In the genomic region with DNA sequence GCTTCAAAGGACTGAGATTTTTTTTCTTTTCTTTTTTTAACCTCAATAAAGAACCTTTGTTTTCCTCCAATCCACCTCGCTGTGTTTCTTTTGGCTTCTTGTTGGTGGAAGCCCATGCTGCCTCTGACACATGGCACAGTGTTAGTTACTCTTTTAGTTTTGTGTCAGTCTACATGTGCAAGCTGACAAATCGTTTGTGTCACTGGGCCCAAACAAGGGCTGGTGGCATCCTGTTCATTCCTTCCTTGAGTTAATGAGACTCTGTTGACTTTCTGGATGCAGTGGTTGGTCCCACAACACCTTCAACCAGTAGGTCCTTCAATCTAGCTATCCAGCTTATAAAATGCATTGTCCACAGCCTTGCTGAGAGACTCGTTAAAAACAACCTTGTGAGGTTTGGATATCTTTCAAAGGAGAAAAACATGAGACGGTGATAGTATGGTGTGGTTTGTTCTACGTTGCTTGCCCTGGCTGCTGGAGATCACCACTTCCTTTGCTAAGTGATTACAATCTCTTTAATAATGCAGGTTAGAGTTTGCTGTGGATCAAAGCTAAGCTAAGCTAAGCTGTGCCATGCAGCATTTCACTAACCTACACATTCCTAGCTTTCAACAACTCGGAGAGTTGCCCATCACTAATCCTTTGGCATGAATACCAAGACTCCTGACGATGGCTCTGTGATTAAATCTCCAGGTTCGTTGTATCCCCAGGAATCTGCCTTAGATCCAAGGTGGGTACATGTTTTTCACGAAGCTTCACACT, we compare ENCODE assay signal across 18 mouse cellular contexts.
"Had no signal": no experiment of that assay in that cellular context is flagged by ENCODE, and none has a peak within 500 bp of the region (broad histone marks: within the 10 kb centered on the region; RNA-seq: fewer than 3 reads in every experiment).

No protein-coding gene starts in this region.

- H3K4me3 ChIP-seq: layer of hippocampus, adult 2 months; liver, embryonic 13.5 days; midbrain, embryonic 12.5 days; midbrain, embryonic 15.5 days; neural tube, embryonic 13.5 days; stomach, embryonic 15.5 days had no signal

- DNase-seq: kidney, adult 9 months; kidney, postnatal 25 days; layer of hippocampus, adult 9-11 months; liver, embryonic 13.5 days; lung, adult 2 months; lung, postnatal 14 days; right cerebral cortex, adult 18-20 months; right cerebral cortex, postnatal 14 days; spleen, adult 18-20 months; thymus, adult 18-20 months; thymus, postnatal 36 days had no signal

- ATAC-seq: midbrain, embryonic 15.5 days had no signal

- H3K4me2 ChIP-seq: liver, embryonic 13.5 days; midbrain, embryonic 12.5 days; midbrain, embryonic 15.5 days; neural tube, embryonic 13.5 days; stomach, embryonic 15.5 days had no signal

- H3K36me3 ChIP-seq: liver, embryonic 13.5 days; midbrain, embryonic 12.5 days; midbrain, embryonic 15.5 days; neural tube, embryonic 13.5 days; stomach, embryonic 15.5 days had no signal

- H3K4me1 ChIP-seq: liver, embryonic 13.5 days; midbrain, embryonic 12.5 days; midbrain, embryonic 15.5 days; neural tube, embryonic 13.5 days; stomach, embryonic 15.5 days had no signal

- H3K27me3 ChIP-seq: midbrain, embryonic 12.5 days; neural tube, embryonic 13.5 days; stomach, embryonic 15.5 days had no signal

- H3K9me3 ChIP-seq: liver, embryonic 13.5 days; midbrain, embryonic 12.5 days; midbrain, embryonic 15.5 days; neural tube, embryonic 13.5 days; stomach, embryonic 15.5 days had no signal

- H3K9ac ChIP-seq: liver, embryonic 13.5 days; midbrain, embryonic 12.5 days; midbrain, embryonic 15.5 days; neural tube, embryonic 13.5 days; stomach, embryonic 15.5 days had no signal

- H3K27ac ChIP-seq: kidney, postnatal 0 days; layer of hippocampus, adult 2 months; liver, embryonic 13.5 days; macrophage; midbrain, embryonic 12.5 days; midbrain, embryonic 15.5 days; neural tube, embryonic 13.5 days; stomach, embryonic 15.5 days had no signal
